Mouse (Mus musculus): ENCODE data around the gene Srsf11.

- TF ChIP-seq UBTF (IDR thresholded peaks at IDR 0.05; ENCODE audit: low read depth, low read length) (no peak), CTCF (conservative IDR thresholded peaks at IDR 0.05 in 1 of 2, IDR thresholded peaks at IDR 0.05 in 1 of 2; ENCODE audit: low read depth in 2 of 2, low read length in 2 of 2) (no peak), MAFK (IDR thresholded peaks at IDR 0.05; ENCODE audit: insufficient replicate concordance, low read length) (no peak), CHD2 (IDR thresholded peaks at IDR 0.05; ENCODE audit: low read length) (no peak), POLR2A (IDR thresholded peaks at IDR 0.05; ENCODE audit: low read depth, low read length) (peak; percentile 42; the same call in 1 of the 2 replicates), RAD21 (IDR thresholded peaks at IDR 0.05; ENCODE audit: low read depth, low read length) (no peak), POLR2AphosphoS2 (IDR thresholded peaks at IDR 0.05; ENCODE audit: low read depth, low read length) (no peak), ZNF384 (IDR thresholded peaks at IDR 0.05; ENCODE audit: low read depth, low read length) (no peak), E2F4 (IDR thresholded peaks at IDR 0.05; ENCODE audit: insufficient replicate concordance, low read depth, low read length) (no peak), TCF12 (IDR thresholded peaks at IDR 0.05; ENCODE audit: low read depth, low read length) (no peak), HCFC1 (IDR thresholded peaks at IDR 0.05; ENCODE audit: low read depth, low read length) (no peak), USF1 (IDR thresholded peaks at IDR 0.05; ENCODE audit: low read depth, low read length) (no peak), SIN3A (IDR thresholded peaks at IDR 0.05; ENCODE audit: low read length) (no peak)
Observed at GRCm38 (mm10) chr3:158009762-158010320, 26.6 kb downstream of the Srsf11 start.

Measured in CH12.LX (cell line).